Mouse (Mus musculus): ENCODE data around the gene Olfr156. TPM values are rescaled to one million over a fixed set of nuclear protein-coding genes. Genes with fewer than 3 reads are reported as not detected.

Olfr156 gene
- polyA plus RNA-seq, 2 experiments, result not detected

DNA sequence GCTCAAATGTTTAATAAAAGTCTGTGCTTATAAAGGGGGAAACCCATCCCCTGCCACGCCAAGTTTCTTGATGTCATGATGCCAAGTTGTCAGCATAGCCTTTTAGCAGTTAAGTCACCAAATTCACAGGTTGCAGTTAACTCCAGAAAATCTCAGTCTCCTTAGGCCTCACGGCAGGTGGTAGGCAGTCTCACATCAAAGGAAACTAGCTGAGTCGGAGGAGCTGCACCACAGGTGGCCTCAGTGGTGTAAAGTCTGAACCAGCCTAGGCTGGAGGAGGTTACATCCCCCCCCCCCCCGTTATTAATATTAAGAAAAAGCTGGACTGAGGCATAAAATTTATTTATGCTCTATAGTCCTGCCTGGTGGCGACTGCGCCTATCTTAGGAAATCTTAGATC is 28.4 kb downstream of the Olfr156 start:
- no peaks in the 10 kb centered on the region for H3K9me3 ChIP-seq (ENCODE audit: control insufficient read depth, low read length)
- ATAC-seq (ENCODE audit: insufficient read depth), result no peak
- H3K4me2 ChIP-seq (ENCODE audit: low read depth), result no peak overlapping the region
- no peaks in the 10 kb centered on the region for H3K4me1 ChIP-seq (replicated peaks; ENCODE audit: control insufficient read depth in 2 of 2, insufficient read depth in 2 of 2, low read length in 1 of 2)
- H3K27ac ChIP-seq, result no peak overlapping the region
- no peak for DNase-seq (ENCODE audit: low read depth in 3 of 3, low spot score in 3 of 3)
- no peak overlapping the region for H3K4me3 ChIP-seq (ENCODE audit: insufficient read depth in 1 of 2, low read depth in 2 of 2, low read length in 2 of 2)
- H3K27me3 ChIP-seq (ENCODE audit: control insufficient read depth, insufficient read depth, low read length), result no peaks in the 10 kb centered on the region
- H3K36me3 ChIP-seq (replicated peaks; ENCODE audit: control insufficient read depth, insufficient read depth, low read depth), result no peaks in the 10 kb centered on the region
- 69% methylated on average over 6 of the region's 6 CpGs for whole genome bisulfite sequencing (ENCODE audit: insufficient replicate concordance)
- TF ChIP-seq CTCF (IDR thresholded peaks at IDR 0.05; ENCODE audit: low read depth), result no peak
- no peak for TF ChIP-seq EP300 (IDR thresholded peaks at IDR 0.05; ENCODE audit: low read depth)
- no peak overlapping the region for H3K9ac ChIP-seq (replicated peaks)

- H3K9ac ChIP-seq (replicated peaks), result no peak overlapping the region
- no peaks in the 10 kb centered on the region for H3K4me1 ChIP-seq (replicated peaks; ENCODE audit: control insufficient read depth in 2 of 2, insufficient read depth in 2 of 2, low read length in 1 of 2)
- H3K4me2 ChIP-seq (ENCODE audit: low read depth), result no peak overlapping the region
- WGBS (ENCODE audit: insufficient replicate concordance), result 28% methylated on average over 2 of the region's 2 CpGs
- ATAC-seq (ENCODE audit: insufficient read depth), result no peak
- no peaks in the 10 kb centered on the region for H3K36me3 ChIP-seq (replicated peaks; ENCODE audit: control insufficient read depth, insufficient read depth, low read depth)
- no peak overlapping the region for H3K27ac ChIP-seq
- H3K9me3 ChIP-seq (ENCODE audit: control insufficient read depth, low read length), result no peaks in the 10 kb centered on the region
- H3K27me3 ChIP-seq (ENCODE audit: control insufficient read depth, insufficient read depth, low read length), result no peaks in the 10 kb centered on the region
- TF ChIP-seq CTCF (IDR thresholded peaks at IDR 0.05; ENCODE audit: low read depth), result no peak
- no peak for TF ChIP-seq EP300 (IDR thresholded peaks at IDR 0.05; ENCODE audit: low read depth)
- no peak overlapping the region for H3K4me3 ChIP-seq (ENCODE audit: insufficient read depth in 1 of 2, low read depth in 2 of 2, low read length in 2 of 2)
- DNase-seq (ENCODE audit: low read depth in 3 of 3, low spot score in 3 of 3), result no peak
These were observed 51.4 kb downstream of the Olfr156 start for GRCm38 (mm10) chr4:43772304-43772703.

- no peaks in the 10 kb centered on the region for H3K9me3 ChIP-seq (ENCODE audit: control insufficient read depth, low read length)
- no peak overlapping the region for H3K4me2 ChIP-seq (ENCODE audit: low read depth)
- H3K9ac ChIP-seq (replicated peaks), result no peak overlapping the region
- ATAC-seq (ENCODE audit: insufficient read depth) (no peak), DNase-seq (ENCODE audit: low read depth in 3 of 3, low spot score in 3 of 3) (no peak)
- TF ChIP-seq EP300 (IDR thresholded peaks at IDR 0.05; ENCODE audit: low read depth) (no peak), CTCF (IDR thresholded peaks at IDR 0.05; ENCODE audit: low read depth) (no peak)
- H3K4me3 ChIP-seq (ENCODE audit: insufficient read depth in 1 of 2, low read depth in 2 of 2, low read length in 2 of 2), result no peak overlapping the region
- H3K27ac ChIP-seq, result no peak overlapping the region
- 43% methylated on average over 6 of the region's 6 CpGs for WGBS (ENCODE audit: insufficient replicate concordance)
- H3K4me1 ChIP-seq (replicated peaks; ENCODE audit: control insufficient read depth in 2 of 2, insufficient read depth in 2 of 2, low read length in 1 of 2), result no peaks in the 10 kb centered on the region
- H3K27me3 ChIP-seq (ENCODE audit: control insufficient read depth, insufficient read depth, low read length), result no peaks in the 10 kb centered on the region
- H3K36me3 ChIP-seq (replicated peaks; ENCODE audit: control insufficient read depth, insufficient read depth, low read depth), result no peaks in the 10 kb centered on the region
These were observed 52.1 kb downstream of the Olfr156 start for GRCm38 (mm10) chr4:43771626-43772025.

DNA sequence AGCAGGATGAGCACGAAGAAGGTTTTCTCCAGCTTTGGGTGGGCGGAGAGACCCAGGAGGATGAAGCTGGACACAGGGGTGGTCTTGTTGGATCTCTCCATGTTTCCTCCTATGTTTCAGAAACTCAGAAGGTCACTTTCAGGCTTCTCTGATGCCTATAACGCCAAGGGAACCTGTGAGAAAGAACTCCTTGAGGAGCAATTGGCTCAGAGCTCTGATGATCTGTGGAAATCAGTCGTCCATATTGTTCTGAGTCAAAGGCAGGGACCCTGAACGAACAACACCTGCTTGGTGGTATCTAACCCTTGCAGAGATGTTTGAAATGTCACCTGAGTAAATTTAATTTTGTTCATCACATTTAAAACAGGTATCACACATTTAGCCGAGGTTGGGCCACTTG is 52.8 kb downstream of the Olfr156 start, which contains the start of gene Olfr159:
Gene Olfr159, minus strand, starts transcription at position 101 of the 400 bp plus-strand sequence.
- no peak for ATAC-seq (ENCODE audit: insufficient read depth)
- no peaks in the 10 kb centered on the region for H3K4me1 ChIP-seq (replicated peaks; ENCODE audit: control insufficient read depth in 2 of 2, insufficient read depth in 2 of 2, low read length in 1 of 2)
- DNase-seq (ENCODE audit: low read depth in 3 of 3, low spot score in 3 of 3), result no peak
- H3K4me3 ChIP-seq (ENCODE audit: insufficient read depth in 1 of 2, low read depth in 2 of 2, low read length in 2 of 2), result no peak within 1 kb of the TSS
- H3K27me3 ChIP-seq (ENCODE audit: control insufficient read depth, insufficient read depth, low read length), result no peaks in the 10 kb centered on the region
- 58% methylated on average over 6 of the region's 6 CpGs for WGBS (ENCODE audit: insufficient replicate concordance)
- TF ChIP-seq EP300 (IDR thresholded peaks at IDR 0.05; ENCODE audit: low read depth) (no peak), CTCF (IDR thresholded peaks at IDR 0.05; ENCODE audit: low read depth) (no peak)
- H3K9me3 ChIP-seq (ENCODE audit: control insufficient read depth, low read length), result no peaks in the 10 kb centered on the region
- no peaks in the 10 kb centered on the region for H3K36me3 ChIP-seq (replicated peaks; ENCODE audit: control insufficient read depth, insufficient read depth, low read depth)
- no peak within 1 kb of the TSS for H3K4me2 ChIP-seq (ENCODE audit: low read depth)
- H3K27ac ChIP-seq, result no peak within 1 kb of the TSS
- H3K9ac ChIP-seq (replicated peaks), result no peak within 1 kb of the TSS

Other genes with a start within 250 kb of the Olfr156 start
- 13.4 and 15.1 TPM in 2 replicates for gene Rgp1, start 245.2 kb downstream of the Olfr156 start, polyA plus RNA-seq (2012; rRNA removed)
- 11.0 and 11.4 TPM in 2 replicates for gene Rgp1, start 245.2 kb downstream of the Olfr156 start, polyA plus RNA-seq (2014; fragmentation: Nextera tagmentation; extraction: Ambion mirVana)
- 12.5 and 12.7 TPM in 2 replicates for gene Gba2, start 245.0 kb downstream of the Olfr156 start, polyA plus RNA-seq (2012; rRNA removed)
- 10.5 and 11.9 TPM in 2 replicates for gene Gba2, start 245.0 kb downstream of the Olfr156 start, polyA plus RNA-seq (2014; fragmentation: Nextera tagmentation; extraction: Ambion mirVana)
- gene Msmp, start 239.4 kb downstream of the Olfr156 start, polyA plus RNA-seq (2012; rRNA removed), result not detected in 2 replicates
- not detected in 2 replicates for gene Msmp, start 239.4 kb downstream of the Olfr156 start, polyA plus RNA-seq (2014; fragmentation: Nextera tagmentation; extraction: Ambion mirVana)
- 1.7 and 1.8 TPM in 2 replicates for gene Npr2, start 192.0 kb downstream of the Olfr156 start, polyA plus RNA-seq (2012; rRNA removed)
- 0.72 and 0.80 TPM in 2 replicates for gene Npr2, start 192.0 kb downstream of the Olfr156 start, polyA plus RNA-seq (2014; fragmentation: Nextera tagmentation; extraction: Ambion mirVana)
- gene Spag8, start 170.3 kb downstream of the Olfr156 start, polyA plus RNA-seq (2012; rRNA removed), result 0.16 and 0.31 TPM in 2 replicates
- 0.24 TPM in 1 of 2 replicates, not detected in the other for gene Spag8, start 170.3 kb downstream of the Olfr156 start, polyA plus RNA-seq (2014; fragmentation: Nextera tagmentation; extraction: Ambion mirVana)
- 29.1 and 29.2 TPM in 2 replicates for gene Hint2, start 167.4 kb downstream of the Olfr156 start, polyA plus RNA-seq (2012; rRNA removed)
- gene Hint2, start 167.4 kb downstream of the Olfr156 start, polyA plus RNA-seq (2014; fragmentation: Nextera tagmentation; extraction: Ambion mirVana), result 76.8 and 77.6 TPM in 2 replicates
- 0.22 and 0.37 TPM in 2 replicates for gene Tmem8b, start 154.9 kb downstream of the Olfr156 start, polyA plus RNA-seq (2012; rRNA removed)
- gene Tmem8b, start 154.9 kb downstream of the Olfr156 start, polyA plus RNA-seq (2014; fragmentation: Nextera tagmentation; extraction: Ambion mirVana), result 0.05 and 0.11 TPM in 2 replicates
- 0.01 and 0.02 TPM in 2 replicates for gene Fam221b, start 154.8 kb downstream of the Olfr156 start, polyA plus RNA-seq (2012; rRNA removed)
- gene Fam221b, start 154.8 kb downstream of the Olfr156 start, polyA plus RNA-seq (2014; fragmentation: Nextera tagmentation; extraction: Ambion mirVana), result 1.7 TPM in 2 replicates
- not detected in 2 replicates for gene Olfr70, start 123.1 kb downstream of the Olfr156 start, polyA plus RNA-seq (2012; rRNA removed)
- gene Olfr70, start 123.1 kb downstream of the Olfr156 start, polyA plus RNA-seq (2014; fragmentation: Nextera tagmentation; extraction: Ambion mirVana), result not detected in 2 replicates
- not detected in 2 replicates for gene Olfr71, start 113.6 kb downstream of the Olfr156 start, polyA plus RNA-seq (2012; rRNA removed)
- not detected in 2 replicates for gene Olfr71, start 113.6 kb downstream of the Olfr156 start, polyA plus RNA-seq (2014; fragmentation: Nextera tagmentation; extraction: Ambion mirVana)
- gene Hrct1, start 96.7 kb downstream of the Olfr156 start, polyA plus RNA-seq (2012; rRNA removed), result 0.08 and 0.09 TPM in 2 replicates
- gene Hrct1, start 96.7 kb downstream of the Olfr156 start, polyA plus RNA-seq (2014; fragmentation: Nextera tagmentation; extraction: Ambion mirVana), result 0.06 and 0.21 TPM in 2 replicates
- 0.01 and 0.02 TPM in 2 replicates for gene Spaar, start 93.9 kb downstream of the Olfr156 start, polyA plus RNA-seq (2012; rRNA removed)
- gene Spaar, start 93.9 kb downstream of the Olfr156 start, polyA plus RNA-seq (2014; fragmentation: Nextera tagmentation; extraction: Ambion mirVana), result 0.03 TPM in 1 of 2 replicates, not detected in the other
- gene Olfr159, start 52.9 kb downstream of the Olfr156 start, polyA plus RNA-seq (2012; rRNA removed), result not detected in 2 replicates
- gene Olfr159, start 52.9 kb downstream of the Olfr156 start, polyA plus RNA-seq (2014; fragmentation: Nextera tagmentation; extraction: Ambion mirVana), result not detected in 2 replicates
- gene Olfr157, start 16.3 kb upstream of the Olfr156 start, polyA plus RNA-seq (2012; rRNA removed), result not detected in 2 replicates
- not detected in 2 replicates for gene Olfr157, start 16.3 kb upstream of the Olfr156 start, polyA plus RNA-seq (2014; fragmentation: Nextera tagmentation; extraction: Ambion mirVana)
- not detected in 2 replicates for gene Olfr155, start 27.7 kb upstream of the Olfr156 start, polyA plus RNA-seq (2012; rRNA removed)
- gene Olfr155, start 27.7 kb upstream of the Olfr156 start, polyA plus RNA-seq (2014; fragmentation: Nextera tagmentation; extraction: Ambion mirVana), result not detected in 2 replicates
- 1.2 and 1.7 TPM in 2 replicates for gene Reck, start 51.6 kb upstream of the Olfr156 start, polyA plus RNA-seq (2012; rRNA removed)
- gene Reck, start 51.6 kb upstream of the Olfr156 start, polyA plus RNA-seq (2014; fragmentation: Nextera tagmentation; extraction: Ambion mirVana), result 1.6 and 2.0 TPM in 2 replicates
- gene Glipr2, start 133.5 kb upstream of the Olfr156 start, polyA plus RNA-seq (2012; rRNA removed), result 17.1 and 19.2 TPM in 2 replicates
- 46.6 and 48.8 TPM in 2 replicates for gene Glipr2, start 133.5 kb upstream of the Olfr156 start, polyA plus RNA-seq (2014; fragmentation: Nextera tagmentation; extraction: Ambion mirVana)
- 0.02 TPM in 1 of 2 replicates, not detected in the other for gene Ccin, start 159.6 kb upstream of the Olfr156 start, polyA plus RNA-seq (2012; rRNA removed)
- not detected in 2 replicates for gene Ccin, start 159.6 kb upstream of the Olfr156 start, polyA plus RNA-seq (2014; fragmentation: Nextera tagmentation; extraction: Ambion mirVana)
- 114 and 173 TPM in 2 replicates for gene Clta, start 180.6 kb upstream of the Olfr156 start, polyA plus RNA-seq (2012; rRNA removed)
- 121 and 128 TPM in 2 replicates for gene Clta, start 180.6 kb upstream of the Olfr156 start, polyA plus RNA-seq (2014; fragmentation: Nextera tagmentation; extraction: Ambion mirVana)